Mouse (Mus musculus) left cerebral cortex, postnatal 4 days (tissue): ENCODE measurements around the gene Aup1. TPM values are rescaled to one million over a fixed set of nuclear protein-coding genes. Genes with fewer than 3 reads are reported as not detected.

Experiments
- DNase-seq: peaks from one replicate; pipeline ENCODE4 v3.0.0-alpha.2; 2022
- intact Hi-C: fragments of 180-260 bp; cut with DNase I; formaldehyde crosslinking; loops from one replicate; pipeline ENCODE4 v1.15.1; 2025
- total RNA-seq, 2 experiments: library from RNA; stranded (reverse); gene quantifications; 2 replicates each; pipeline ENCODE4 v1.2.3; 2021

Aup1 gene
- 10 to 100 TPM; 94.8 to 98.5 TPM for total RNA-seq

DNA sequence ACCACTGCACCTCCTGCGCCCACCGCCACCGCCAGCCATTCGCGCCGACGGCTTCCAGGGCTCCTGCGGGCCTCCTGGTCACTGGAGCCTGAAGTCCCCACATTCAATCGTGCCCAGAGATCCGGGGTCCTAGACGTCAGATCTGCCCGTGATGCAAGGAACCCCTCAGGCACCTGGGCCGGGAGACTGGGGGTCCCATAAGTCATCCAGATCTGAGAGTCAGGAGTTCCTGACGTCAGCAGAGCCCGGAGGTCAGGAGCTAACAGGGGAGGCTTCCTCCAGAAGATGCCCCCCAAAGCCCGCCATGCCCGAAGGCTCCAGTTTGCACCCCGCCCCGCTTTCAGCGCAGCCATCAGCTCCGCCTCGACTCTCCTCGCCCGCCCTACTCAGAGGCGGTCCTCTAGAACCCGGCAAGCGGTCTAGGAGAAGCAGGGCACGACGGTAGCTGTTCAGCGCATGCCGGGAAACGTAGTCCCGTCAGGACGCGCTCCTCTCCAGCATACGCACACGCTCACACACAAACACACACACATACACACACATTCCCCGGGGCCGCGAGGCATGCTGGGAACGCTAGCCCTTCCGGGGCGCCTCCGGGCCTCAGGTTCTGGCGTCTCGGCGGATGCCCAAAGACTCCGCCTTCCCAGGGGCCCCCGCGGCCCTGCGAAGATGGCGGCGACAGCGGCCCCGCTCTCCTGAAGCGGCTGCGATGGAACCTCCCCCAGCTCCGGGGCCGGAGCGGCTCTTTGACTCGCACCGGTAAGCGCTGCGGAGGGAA is at the start of gene Aup1:
Gene Aup1, plus strand, starts transcription at position 448 of the 778 bp plus-strand sequence.
- peak; percentile 95 for DNase-seq
- intact Hi-C loops = loop anchor here (10.0 kb wide), 1 partner anchor 59 kb away; no protein-coding TSS in a partner anchor

DNA sequence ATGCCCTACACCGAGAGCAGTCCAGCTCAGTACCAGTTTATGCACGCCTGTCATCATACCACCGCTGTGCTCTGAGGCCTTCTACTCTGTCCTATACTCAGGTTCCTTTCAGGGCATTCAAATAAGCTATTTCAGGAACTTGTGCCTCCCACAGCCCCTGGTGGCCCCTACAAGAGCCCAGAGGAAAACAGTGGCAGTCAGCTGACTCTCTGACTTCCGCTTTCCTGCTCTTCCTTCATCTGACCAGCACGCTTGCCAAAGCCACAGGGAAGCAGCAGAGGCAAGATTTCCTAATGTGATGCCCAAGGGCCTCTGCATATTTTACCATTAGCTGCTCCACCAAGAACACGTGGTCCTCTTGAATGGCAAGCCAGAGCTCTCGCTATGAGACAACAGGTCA is 49.4 kb upstream of the Aup1 start:
- intact Hi-C loops = no loop called here
- no peak for DNase-seq

DNA sequence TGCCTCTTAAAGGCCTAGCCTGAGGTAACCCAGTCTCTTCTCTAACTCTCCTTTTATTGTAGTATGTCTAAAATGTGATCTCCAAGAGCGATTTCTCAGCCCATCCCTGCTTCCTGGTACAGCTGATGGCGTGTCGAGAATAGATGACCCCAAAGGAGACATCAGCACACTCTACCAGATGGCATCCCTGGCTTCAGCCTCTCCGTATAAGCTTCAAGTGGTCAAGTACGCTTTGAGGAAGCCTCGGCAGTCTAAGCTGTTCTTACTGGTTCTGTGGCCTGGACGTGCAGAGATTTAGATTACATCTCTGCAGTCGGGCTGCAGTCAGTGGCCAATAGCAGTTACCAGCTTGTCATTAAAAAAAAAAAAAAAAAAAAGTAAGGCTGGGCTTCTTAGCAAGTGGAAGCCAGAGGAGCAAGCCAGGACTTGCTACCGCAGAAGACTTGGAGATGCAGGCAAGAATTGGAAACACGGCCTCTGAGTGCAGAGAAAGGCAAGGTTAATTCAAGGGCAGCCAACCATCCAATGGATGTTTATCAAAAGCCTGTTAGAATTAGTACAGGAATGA is 48.8 kb upstream of the Aup1 start:
- no peak for DNase-seq
- intact Hi-C loops = no loop called here

DNA sequence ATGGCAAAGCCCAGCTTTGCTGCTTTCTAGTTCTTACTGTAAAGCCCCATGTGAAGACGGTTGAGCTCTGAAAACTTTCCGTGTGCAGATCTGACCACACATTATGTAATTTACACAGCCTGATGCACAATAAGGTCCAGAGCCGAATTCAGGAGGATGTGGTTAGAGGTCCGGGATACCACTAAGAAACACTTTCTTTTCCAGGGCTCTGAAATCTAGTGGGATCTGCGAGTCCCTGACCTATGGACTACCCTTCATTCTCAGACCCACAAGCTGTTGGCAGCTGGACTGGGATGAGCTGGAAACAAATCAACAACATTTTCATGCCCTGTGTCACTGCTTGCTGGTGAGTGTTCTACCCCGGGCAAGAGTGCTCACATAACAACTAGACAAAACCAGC is 48.2 kb upstream of the Aup1 start:
- intact Hi-C loops = no loop called here
- no peak for DNase-seq

DNA sequence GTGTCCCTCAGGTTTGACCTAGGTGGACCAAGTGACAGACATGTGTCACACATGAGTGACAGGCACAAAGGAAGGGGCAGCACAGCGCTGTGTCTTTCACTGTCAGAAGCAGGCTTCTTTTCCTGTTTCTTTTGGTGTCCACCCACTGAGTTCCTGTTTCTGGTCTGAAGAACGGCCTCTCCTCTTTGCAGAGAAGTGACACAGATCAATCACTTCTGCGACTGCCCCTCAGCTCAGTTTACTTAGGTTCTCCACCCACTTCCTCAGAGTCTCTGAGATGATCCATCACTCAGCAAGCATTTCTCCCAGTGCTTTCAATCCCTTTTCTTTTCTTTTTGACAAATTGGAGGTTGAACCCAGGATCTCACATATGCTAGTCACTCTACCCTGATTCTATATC is 45.7 kb upstream of the Aup1 start:
- no peak for DNase-seq
- intact Hi-C loops = no loop called here

DNA sequence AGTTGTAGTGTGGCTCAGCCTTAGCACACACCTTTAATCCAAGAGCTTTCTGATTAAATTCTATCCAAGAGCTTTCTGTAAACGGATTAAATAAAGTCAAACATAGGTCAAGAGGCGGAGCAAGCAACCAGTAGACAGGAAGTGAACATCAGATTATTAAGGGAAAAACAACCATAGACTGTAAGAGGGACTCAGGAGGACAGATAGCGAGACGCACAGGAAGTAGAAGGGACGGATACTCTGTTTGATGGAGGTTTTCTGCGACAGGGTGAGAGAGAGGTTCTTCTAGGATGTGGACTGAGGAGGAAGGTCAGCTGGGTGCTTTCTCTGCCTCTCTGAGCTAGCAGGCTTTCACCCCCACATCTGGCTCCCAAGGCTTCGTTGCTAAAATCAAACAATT is 44.3 kb upstream of the Aup1 start:
- intact Hi-C loops = no loop called here
- no peak for DNase-seq

DNA sequence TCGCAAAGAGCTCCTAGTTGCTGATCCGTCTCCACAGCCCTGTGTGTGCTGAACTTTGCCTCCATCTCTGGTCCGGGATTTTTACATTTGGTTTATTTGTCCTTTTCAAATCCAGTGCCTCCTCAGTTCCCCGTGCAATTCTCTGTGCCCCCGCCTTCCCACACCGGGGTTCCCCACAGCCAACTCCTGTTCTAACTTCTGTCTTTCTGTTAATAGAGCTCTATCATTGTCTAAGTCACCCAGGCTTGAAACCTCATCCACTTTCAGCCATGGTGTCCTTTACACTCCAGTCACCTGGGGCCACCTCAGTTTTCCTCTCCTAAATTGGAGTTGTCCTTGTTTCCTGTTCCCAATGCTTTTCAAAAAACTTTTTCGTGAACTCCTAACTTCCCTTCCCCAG is 43.1 kb upstream of the Aup1 start:
- intact Hi-C loops = no loop called here
- DNase-seq = no peak

DNA sequence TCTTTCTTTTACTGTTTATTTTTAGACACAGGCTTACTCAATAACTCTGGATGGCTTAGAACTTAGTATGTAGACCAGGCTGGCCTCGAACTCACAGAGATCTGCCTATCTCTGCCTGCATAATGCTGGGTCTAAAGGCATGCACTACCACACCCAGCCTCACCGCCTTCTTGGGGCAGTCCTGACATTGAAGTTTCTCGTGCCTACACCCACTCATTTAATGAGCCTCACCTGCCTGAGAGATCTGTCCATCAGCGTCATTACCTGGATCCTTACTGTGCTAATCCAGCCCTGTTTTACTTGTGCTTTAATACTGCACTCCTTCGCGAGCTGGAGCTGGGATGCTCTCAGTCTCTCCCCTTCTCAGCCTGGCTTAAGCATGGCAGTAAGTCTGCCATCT is 42.6 kb upstream of the Aup1 start:
- DNase-seq = no peak
- intact Hi-C loops = no loop called here

DNA sequence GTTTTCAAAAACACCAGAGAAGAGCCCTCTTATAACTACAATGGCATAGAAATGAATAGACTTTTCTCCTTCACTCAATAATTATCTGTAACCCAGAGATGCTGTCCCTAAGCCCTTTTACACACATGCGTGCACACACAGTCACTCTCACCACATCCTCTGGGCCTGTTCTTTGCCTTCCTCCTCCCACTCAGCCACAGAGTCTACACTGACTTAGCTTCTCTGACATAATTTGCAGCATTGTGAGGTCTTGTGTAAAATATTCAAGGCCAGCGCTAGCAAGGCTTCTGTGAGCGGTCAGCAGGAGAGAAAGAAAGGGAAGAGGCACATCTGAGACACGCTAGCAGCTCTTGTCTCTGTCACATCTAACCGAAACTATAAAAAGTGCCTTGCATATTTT is 40.9 kb upstream of the Aup1 start:
- intact Hi-C loops = no loop called here
- no peak for DNase-seq

DNA sequence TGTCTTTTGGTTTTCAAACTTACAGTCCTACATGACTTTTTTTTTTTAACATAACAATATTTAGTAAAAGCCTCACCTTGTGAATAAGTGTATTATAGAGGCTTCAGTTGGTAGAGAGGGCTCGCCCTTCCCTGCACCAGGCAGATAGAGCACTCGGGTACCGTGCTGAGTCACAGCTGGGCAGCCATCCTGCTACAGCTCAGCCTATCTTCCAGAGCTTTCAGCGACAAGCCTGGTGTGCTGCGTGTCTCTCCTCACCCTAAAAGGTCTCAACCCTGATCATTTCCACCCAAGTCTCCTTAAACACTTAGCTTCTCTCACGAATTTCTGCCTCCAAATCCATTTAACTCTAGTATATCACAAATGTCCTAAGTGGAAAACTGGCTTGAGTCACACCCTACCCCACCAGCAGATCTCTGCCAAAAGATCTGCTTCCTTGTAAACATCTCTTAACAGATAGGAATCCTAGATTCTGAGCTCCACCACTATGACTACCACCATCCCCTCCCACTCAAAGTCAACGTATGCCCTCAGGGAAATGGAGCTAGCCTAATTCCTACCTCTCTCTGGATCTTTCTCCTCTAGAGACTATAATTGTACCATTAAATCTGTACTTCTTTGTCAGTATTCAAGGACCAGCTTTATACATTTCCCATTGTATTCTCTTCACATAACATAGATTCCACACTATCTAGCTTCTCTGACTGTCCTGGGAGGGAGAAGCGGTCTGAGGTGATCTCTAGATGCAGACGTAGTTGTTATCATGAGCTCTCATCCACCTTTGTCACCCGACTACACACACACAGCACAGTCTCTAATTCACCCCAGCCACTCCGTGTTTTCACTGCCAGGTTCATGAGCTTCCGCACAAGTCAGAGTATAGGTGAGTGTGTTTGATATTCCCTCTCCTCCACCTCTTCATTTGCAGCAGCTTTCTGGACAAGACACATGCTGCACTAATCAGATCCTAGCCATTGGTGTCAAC is 39.5 kb upstream of the Aup1 start:
- intact Hi-C loops = no loop called here

DNA sequence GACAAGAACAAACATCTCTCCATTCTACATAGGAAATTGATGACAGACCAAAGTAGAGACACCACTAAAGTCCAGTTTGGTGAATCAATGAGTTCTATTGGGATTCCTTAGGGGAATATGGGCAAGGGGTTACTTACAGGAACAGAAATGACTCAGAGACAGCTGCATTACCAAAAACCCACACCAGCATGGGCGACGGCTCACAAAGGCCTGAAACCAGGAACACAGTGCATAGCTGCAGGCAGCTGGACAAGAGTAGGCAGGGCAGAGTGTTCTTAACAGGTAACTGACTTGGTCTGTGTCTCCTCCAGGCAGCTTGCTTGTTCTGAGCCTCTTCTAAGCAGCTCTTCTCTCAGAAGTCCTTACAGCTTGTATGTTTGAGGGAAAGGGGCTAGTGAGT is 38.6 kb upstream of the Aup1 start:
- no peak for DNase-seq
- intact Hi-C loops = no loop called here

More for the DNA sequence above, 39.5 kb upstream of the Aup1 start:
- no peak for DNase-seq

DNA sequence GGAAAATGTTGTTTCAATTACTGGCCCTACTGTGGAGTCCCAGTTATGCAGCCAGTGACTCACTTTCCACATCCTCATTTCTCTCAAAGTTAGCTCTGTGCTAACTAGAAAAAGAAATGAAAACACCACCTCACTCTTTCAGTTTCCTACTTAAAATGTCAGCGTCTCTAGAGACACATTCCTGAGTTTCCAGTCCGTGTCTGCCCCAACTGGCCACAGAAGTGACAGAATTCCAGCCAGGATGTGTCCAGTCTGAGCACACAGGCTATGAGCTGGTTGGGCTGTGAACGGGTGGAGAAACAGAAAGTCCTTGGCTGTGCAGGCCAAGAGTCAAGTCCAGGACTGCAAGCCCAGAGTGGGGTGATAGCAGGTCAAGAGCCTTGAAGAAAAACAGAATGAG is 37.1 kb upstream of the Aup1 start:
- no peak for DNase-seq

DNA sequence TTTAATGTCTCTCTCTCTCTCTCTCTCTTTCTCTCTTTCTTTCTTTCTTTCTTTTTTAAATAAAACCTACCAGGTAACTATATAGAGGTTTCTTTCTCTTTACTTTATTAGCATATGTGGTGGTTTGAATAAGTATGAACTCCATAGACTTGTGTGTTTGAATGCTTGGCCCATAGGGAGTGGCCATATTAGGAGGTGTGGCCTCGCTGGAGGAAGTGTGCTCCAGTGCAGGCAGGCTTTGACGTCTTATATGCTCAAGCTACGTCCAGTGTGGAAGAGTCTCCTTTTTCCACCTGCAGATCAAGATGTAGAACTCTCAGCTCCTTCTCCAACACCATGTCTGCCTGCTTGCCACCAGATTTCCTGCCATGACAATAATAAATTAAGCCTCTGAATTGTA is 35.3 kb upstream of the Aup1 start:
- intact Hi-C loops = no loop called here
- DNase-seq = no peak

More for the DNA sequence above, 37.1 kb upstream of the Aup1 start:
- intact Hi-C loops = no loop called here

DNA sequence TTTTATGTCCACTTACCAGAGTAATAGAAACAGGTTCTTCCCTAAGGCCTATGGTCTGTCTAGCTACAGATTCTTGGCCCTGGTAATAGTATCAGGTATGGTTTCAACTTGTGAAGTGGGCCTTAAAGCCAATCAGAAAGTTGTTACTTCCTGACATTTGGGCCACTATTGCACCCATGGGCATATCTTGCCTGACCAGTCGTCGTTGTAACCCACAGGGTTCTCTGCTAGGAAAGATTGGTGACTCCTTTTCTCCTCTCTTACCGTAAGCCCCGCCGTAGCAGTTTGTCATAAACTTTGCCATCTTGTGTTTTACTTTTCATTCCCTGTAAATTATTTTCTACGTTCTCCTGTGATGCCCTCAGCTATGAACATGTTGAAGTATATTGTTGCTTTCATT is 34.2 kb upstream of the Aup1 start:
- no peak for DNase-seq
- intact Hi-C loops = no loop called here

DNA sequence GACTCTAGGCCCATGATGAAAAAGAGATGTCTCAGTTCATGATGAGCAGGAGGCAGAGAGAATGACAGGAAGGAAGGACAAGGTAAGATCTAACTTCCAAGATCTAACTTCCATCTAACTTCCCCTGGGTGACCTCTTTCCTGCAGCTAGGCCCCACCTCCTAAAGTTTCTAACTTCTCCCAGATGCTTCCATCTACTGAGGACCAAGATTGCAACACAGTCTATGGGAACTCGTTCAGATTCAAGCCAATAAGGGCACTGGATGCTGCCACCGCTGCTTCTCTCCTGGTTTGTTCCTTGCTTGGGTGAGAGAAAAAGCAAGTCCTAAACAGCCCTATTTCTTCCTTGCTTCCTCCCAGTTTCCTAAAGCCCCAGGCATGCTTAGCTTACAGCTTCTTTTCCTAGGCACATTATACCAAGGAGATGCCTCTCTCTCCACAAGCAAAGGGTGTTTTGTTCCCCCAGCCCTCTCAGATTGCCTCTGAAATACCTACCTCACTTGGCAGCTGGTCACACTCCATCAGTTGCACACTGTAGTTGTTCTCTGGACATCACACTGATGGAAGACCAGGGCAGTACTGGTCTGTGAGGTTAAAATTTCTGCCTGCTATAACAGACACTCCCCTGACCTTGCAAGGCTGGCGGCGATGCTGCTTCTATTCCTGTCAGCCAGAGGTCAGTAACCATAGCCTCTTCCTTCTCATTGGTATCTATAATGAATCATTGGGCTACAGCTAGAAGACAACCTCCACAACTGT is 33.3 kb upstream of the Aup1 start:
- intact Hi-C loops = no loop called here
- DNase-seq = no peak

DNA sequence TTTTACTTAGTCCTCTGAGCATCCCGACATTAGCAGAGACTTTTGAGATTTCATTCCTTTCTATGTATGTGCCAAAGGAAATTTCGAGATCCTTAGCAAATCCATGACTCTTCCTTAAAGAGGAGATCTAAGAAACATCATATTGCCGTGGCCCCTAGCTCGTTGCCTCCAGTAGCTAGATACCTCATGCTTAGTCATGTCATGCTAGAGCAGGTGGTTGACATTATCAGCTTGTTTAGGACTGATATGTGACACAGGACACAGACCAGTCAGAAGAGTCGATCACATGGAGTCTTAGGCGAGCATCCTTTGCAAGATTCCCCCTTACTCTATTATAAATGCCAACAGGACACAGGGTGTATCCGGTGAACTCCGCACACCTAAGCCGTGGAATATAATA is 31.3 kb upstream of the Aup1 start:
- intact Hi-C loops = no loop called here
- DNase-seq = no peak

DNA sequence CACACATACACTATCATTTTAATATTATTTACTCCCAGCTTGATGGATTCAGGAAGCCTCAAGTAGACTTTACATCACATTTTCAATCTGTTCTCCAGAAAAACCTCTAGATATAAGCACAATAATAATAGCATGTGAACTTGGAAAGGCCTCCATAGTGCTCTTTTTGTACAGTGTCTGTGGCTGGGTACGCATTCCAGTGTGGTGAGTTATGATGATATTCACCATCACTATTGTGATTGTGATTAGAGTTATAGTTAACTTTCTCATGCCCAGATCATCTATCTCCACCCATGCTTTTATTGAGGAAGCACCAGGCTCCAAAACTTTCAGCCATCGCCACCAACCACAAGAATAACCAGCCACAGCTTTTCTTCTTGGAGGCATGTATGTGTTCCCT is 30.5 kb upstream of the Aup1 start:
- intact Hi-C loops = no loop called here

DNA sequence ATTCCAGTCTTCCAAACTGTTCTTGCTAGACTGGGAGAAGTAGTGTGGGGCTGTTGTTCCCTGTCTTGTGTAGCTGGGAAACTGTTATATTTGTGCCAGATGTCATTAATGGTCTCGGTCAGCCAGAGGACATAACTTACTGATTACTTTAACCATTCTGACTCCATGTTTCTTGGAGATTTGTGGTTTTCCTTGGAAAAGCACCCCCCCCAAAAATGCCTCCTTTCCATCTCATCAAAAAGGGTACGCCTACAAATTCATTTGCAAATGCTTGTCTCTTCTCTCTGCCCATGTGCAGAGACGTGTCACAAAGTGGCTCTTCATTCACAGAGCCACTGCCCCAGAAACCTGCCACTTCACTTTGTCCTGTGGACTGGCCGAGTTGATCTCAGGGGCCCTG is 29.9 kb upstream of the Aup1 start:
- intact Hi-C loops = no loop called here
- DNase-seq = no peak

More for the DNA sequence above, 30.5 kb upstream of the Aup1 start:
- DNase-seq = no peak

DNA sequence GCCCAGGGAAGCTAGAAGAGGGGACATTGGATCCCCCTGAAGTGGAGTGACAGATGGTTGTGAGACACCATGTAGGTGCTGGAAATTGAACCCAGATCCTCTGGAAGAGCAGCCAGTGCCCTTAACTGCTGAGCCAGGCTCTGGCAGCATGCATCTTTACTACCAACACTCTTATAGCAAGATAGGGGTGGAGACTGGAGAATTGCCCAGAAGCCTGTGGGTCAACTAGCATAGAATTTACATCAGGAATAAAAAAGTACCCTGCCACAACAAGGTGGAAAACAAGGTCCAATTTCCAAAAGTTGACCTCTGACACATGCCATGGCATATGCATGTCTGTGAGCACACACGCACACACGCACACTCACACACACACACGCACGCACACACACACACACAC is 29.1 kb upstream of the Aup1 start:
- intact Hi-C loops = no loop called here
- no peak for DNase-seq

DNA sequence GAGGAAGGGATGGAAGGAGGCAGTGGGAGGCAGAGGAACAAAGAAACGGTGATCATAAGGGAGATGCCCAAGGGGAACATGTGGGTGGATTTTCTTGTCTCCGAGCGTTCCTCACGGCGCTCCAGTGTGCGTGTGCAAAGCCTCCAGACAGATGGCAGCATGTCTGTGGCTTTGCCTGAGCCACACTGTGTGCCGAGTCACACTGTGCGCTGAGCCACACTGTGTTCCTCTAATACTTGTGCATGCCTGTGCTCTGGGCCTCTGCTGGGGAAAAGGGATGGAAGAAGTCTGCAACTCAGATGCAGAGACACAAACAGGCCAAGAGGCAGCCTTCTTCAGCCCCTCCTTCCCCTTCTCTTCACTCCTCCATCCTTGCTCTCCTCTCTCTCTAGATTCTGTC is 27.0 kb upstream of the Aup1 start:
- intact Hi-C loops = no loop called here
- no peak for DNase-seq

DNA sequence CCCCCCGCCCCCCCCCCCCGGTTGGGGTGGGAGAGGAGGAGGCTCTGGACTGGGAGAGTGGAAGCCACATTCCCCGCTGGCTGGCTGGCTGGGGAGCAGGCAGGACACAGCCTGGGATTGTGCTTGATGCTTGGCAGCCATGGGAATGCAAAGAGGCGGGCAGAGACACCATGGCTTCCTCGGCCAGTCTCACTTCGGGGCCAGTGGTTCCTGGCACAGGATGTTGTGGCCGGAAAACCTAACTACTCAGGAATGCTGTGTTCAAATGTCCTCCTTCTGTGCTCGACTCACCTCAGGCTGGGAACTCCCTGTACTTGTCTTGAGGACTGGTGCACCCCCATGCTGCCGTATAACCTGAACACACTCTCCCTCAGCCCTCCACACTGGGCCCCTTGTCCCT is 26.6 kb upstream of the Aup1 start:
- intact Hi-C loops = no loop called here
- no peak for DNase-seq
